Mouse (Mus musculus): ENCODE results near the gene Slc35a1.
"Not testable (repeated sequence)": the region's sequence is repeated elsewhere in the genome, so short reads cannot be mapped to it uniquely, and the experiment has no call there.

The Slc35a1 gene

GRCm38 (mm10) chr4:34686874-34687567 lies at the start of gene Slc35a1:
Gene Slc35a1, minus strand, starts transcription at chr4:34687438.
- peak; percentile 75 for DNase-seq (ENCODE audit: low spot score)

DNA sequence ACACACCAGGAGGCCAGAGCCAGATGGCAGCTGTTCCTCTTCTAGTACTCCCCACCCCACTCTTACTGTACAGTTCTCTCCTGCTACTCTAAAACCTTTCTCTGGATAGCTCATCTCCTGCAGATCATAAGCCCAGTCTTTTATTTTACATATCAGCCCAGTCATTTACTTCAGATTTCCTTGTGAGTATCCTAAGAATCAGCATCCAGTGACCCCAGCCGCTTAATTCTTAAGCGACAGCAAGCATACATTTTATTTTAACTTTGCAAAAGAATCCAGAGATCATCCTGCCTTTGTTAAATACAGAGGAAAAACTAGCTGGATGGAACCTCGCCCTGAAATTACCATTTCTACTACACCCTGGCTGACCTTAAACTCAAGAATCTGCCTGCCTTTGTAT lies 47.2 kb upstream of the Slc35a1 start:
- DNase-seq (ENCODE audit: low spot score), result no peak

DNA sequence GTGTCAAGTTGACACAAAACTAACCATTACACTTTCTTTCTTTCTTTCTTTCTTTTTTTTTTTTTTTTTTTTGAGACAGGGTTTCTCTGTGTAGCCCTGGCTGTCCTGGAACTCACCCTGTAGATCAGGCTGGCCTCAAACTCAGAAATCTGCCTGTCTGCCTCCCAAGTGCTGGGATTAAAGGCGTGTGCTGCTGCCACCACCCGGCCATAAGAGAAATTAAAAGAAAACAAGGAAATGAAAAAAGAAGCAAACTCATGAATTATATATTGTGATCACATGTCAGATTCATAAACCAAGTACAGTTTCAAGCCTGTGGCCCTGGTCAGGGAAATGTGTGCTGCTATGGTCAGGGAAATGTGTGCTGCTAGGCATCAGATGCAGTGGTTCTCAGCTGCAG lies 46.2 kb upstream of the Slc35a1 start:
- not testable (repeated sequence) for DNase-seq (ENCODE audit: low spot score)

DNA sequence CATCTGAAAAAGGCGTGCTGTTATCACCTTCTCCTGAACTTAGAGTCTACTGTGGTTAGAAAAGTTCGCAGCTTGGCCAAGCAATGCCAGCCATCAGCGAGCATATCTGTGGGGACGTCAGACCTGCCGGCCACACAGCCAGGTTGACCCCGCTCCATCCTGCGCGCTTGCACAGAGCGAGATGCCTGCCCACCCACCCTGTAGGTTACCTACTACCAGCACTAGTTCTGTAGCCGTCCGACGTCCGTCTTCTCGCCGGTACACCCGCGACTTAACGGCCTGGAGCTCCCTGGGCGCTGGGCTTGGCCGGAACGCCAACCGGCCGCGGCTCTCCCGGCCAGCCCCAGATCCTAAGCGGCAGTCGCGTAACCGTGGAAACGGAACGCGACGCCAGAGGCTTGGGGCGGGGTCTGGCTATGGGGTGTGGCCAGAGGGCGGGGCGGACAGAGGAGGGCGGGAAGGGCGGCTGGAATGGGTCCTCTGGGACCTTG lies 42.7 kb upstream of the Slc35a1 start, which contains the start of gene Cfap206:
Gene Cfap206 (minus strand): TSS at position 356 of the 491 bp plus-strand sequence.
- DNase-seq (ENCODE audit: low spot score), result peak; percentile 49

DNA sequence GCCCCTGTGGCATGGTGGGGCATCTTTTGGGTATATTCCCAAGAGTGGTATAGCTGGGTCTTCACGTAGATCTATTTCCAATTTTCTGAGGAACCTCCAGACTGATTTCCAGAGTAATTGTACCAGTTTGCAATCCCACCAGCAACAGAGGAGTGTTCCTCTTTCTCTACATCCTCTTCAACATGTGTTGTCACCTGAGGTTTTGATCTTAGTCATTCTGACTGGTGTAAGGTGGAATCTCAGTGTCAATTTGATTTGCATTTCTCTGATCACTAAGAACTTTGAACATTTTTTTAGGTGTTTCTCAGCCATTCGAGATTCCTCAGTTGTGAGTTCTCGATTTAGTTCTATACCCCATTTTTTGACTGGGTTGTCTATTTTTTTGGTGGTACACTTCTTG lies 38.5 kb upstream of the Slc35a1 start:
- not testable (repeated sequence) for DNase-seq (ENCODE audit: low spot score)

- DNase-seq (ENCODE audit: low spot score), result no peak
These were observed 37.1 kb upstream of the Slc35a1 start for GRCm38 (mm10) chr4:34724306-34724705.

DNA sequence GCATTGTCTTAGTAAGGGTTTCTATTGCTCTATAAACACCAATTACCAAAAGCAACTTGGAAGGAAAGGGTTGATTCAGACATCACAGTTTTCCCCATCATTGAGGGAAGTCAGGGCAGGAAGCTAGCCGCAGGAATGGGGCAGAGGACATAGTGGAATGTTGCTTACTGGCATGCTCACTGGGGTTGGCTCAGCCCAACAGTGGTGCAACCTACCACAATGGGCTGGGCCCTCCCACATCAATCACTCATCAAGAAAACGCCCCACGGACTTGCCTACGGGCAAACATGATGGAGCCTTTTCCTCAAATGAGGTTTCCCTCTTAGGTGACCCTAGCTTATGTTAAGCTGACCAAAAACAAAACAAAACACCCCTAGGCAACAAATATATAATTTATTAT lies 35.9 kb upstream of the Slc35a1 start:
- no peak for DNase-seq (ENCODE audit: low spot score)

DNA sequence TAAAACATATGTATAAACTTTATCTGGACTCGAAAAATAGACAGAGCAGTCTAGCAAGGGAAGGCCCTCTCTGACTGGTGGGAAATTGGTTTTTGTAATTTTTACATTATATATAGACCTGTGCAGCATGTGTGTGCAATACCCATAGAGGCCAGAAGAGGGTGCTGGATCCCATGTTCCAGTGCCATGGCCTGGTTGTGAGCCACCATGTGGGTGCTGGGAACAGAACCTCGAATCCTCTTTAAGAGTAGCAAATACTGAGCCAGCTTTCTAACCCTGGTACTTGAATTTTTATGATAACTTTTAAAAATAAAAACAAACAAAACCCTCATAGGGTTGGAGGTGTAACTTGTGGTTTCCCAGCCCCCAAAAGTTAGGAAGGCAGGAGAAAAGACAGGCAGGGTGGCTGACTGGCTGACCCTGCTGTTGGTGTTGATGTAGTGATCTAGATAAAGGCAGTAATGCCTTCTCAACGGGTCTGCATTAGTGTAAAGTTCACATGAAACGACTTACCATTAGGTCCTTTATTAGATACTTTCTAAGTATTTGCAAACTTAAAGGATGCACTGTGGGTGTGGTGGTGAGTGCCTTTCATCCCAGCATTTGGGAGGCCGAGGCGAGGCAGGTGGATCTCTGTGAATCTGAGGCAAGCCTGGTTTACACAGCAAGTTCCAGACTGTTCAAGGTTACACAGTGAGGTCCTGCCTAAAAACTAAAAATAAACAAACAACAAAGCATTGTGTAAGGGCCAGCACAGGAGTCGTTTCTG lies 33.1 kb upstream of the Slc35a1 start:
- no peak for DNase-seq (ENCODE audit: low spot score)

DNA sequence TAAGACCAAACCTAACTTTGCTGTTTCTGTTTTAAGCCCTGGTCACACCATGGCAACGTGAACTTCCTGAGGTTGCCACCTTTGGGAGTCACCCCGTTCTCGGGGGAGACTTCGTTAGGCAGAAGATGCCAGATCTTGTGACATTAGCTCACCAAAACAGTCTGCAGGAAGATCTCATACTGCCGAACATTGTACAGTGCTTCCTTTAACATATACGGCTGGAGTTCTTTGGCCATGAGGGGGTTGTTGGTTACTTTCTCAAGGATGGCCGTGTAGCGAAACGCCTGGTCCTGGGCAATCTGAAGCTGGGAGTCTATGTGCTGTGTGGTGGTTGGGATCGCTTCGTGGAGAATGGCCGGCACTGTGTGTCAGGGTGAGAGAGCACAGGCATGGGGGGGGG lies 32.2 kb upstream of the Slc35a1 start:
- no peak for DNase-seq (ENCODE audit: low spot score)

GRCm38 (mm10) chr4:34715062-34715461 lies 27.8 kb upstream of the Slc35a1 start:
- DNase-seq (ENCODE audit: low spot score), result no peak

DNA sequence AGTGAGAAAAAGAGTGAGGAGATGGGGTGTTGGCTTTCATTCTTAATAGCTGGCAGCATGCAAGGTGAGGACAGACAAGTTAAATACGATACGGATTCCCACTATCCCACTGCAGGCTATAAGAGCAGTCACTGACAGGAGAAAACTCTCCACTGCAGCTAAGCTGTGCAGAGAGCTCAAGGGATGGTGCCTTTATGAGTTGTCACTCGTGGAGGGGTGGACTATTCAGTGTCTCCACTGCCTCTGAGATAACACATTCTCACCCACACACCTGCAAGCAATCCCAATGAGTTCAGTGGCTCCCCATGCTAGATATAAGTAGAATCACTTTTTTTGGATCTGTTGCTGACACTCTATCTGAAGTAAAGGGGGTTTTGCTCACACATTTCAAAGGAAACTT lies 20.9 kb upstream of the Slc35a1 start:
- DNase-seq (ENCODE audit: low spot score), result no peak

DNA sequence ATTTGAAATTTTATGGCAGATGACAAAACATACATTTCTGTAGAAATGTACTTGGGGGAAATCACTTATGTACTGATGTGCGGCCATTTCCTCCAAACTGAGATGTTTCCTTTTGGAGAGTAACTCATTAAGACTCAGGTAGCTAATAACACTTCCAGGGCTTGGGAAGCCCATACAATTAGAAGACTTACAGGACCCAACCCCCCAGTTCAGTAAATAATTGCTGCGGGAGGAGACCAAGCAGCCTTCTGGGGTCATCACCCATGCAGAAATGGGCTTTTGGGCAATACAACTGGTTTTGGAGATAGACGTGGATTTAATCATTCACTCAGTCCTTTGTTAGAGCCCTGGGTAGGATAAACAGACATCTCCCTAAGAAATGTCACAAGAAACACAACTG lies 20.0 kb upstream of the Slc35a1 start:
- no peak for DNase-seq (ENCODE audit: low spot score)

GRCm38 (mm10) chr4:34703029-34703428 lies 15.8 kb upstream of the Slc35a1 start:
- no peak for DNase-seq (ENCODE audit: low spot score)

GRCm38 (mm10) chr4:34702231-34702630 lies 15.0 kb upstream of the Slc35a1 start:
- no peak for DNase-seq (ENCODE audit: low spot score)

DNA sequence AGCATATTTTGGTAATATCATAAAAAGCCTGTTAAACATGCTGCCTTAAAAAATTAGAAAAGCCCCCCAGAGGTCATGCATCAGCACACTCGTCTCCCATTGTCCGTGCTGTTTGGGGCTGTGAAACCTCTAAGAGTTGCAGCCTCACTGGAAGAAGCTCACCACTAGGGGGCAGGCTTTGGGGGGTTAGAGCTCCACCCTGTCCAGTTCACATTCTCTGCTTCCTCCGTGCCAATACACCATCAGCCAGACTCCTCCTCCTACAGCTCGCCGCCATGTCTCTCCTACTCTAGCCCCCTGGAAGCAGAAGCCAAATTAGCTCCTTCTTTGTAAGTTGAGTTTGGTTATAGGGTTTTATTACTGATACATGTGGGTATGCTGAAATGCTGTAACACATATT lies 14.3 kb upstream of the Slc35a1 start:
- DNase-seq (ENCODE audit: low spot score), result no peak

DNA sequence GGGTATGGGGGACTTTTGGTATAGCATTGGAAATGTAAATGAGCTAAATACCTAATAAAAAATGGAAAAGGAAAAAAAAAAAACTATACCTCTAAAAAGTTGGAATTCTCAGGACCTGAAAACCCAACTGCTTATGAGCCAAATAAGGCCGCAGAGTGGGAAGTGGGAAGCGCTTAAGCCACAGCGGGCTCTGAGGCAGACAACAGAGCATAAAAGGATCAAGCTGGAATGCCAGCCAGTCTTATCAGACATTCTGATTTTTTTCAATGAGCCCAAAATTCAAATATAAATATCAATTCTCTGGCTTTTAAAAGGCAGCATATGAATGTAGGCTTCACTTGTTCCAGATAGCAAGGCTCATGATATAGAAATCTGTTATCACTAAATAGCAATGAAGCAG lies 783 bp upstream of the Slc35a1 start:
- DNase-seq (ENCODE audit: low spot score), result no peak

DNA sequence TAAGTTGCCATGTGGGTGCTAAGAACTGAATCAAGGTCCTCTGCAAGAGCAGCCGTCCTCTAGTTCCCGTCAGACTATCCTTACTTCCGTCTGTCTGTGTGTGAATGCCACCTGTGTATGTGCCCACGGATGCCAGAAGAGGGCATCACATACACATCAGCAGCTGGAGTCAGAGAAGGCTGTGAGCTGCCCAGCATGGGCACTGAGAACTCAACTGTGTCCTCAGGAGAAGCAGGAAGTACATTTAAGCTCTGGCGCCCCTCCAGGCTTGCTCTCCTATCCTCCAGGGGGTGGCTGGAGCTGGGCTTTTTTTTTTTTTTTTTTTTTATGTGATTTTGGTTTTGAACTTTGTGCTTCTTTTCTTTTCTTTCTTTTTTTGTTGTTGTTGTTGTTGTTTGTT lies 6.7 kb downstream of the Slc35a1 start:
- DNase-seq (ENCODE audit: low spot score), result no peak

DNA sequence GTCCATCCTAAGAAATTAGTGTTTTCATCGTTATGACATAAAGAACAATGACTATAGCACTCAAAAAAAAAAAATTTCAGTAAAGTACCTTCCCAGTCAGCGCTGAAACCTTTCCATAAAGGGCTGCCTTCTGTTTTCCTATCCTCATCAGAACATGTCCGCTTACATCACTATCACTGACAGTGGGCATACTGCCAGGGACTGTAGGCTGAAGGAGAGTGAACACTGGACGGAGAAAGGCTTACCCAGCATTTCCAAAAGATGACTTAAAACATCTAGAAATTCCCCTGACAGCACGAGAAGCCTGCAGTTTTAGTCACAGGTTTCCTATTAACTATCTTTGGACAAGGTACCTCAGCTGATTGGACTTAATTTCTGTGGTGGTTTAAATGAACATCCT lies 13.5 kb downstream of the Slc35a1 start:
- no peak for DNase-seq (ENCODE audit: low spot score)

- DNase-seq (ENCODE audit: low spot score), result no peak
These were observed 19.3 kb downstream of the Slc35a1 start for GRCm38 (mm10) chr4:34667923-34668322.

GRCm38 (mm10) chr4:34661927-34662326 lies 25.3 kb downstream of the Slc35a1 start:
- DNase-seq (ENCODE audit: low spot score), result no peak

DNA sequence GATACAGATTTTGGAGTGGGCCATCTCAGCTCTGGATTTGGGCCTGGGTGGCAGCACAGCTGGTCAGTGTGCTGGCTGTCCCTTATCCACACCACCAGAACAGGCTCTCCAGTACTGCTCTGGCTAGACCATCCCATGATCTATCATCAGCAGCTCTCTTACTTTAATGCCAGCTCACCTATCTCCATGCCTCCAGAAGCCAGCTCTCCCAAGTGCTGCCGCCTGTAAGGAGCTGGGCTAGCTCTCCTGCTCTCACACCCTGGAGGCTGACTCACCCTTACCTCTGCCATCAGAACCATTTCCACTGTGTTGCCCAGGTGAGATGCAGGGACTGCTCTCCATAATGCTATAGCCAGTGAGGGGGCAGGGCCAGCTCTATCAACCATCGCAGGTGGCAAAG lies 25.7 kb downstream of the Slc35a1 start:
- no peak for DNase-seq (ENCODE audit: low spot score)

- no peak for DNase-seq (ENCODE audit: low spot score)
These were observed 28.2 kb downstream of the Slc35a1 start for GRCm38 (mm10) chr4:34659012-34659411.

DNA sequence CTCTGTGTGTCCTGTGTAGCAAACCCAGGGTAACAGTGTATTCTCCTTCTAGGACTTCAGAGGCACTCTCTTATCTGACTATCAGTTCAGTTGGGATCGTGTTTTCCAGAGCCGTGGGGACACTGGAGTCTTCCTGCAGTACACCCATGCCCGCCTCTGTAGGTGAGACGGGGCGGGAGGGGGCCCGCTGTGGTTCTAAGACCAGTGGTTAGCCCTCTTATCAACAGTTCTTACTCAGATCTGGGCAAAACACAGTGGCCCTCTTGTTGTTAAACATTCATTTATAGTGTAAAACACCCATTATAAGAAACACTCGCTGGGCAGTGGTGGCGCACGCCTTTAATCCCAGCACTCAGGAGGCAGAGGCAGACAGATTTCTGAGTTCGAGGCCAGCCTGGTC lies 31.1 kb downstream of the Slc35a1 start:
- no peak for DNase-seq (ENCODE audit: low spot score)
